Mouse (Mus musculus) hindbrain, embryonic 16.5 days (tissue): ENCODE measurements at regions not wholly inside any gene's neighbourhood (a gene's known extent, or its start where the extent isn't known, plus 50 kb on each side); places are given as distances from the start of the nearest gene placed in this dataset.

Experiments
- ATAC-seq: fragments of 200-750 bp; cut with Nextera tagmentation; 2 replicates; pipeline ENCODE4 v1.8.0; 2017; ENCODE audit warnings: moderate TSS enrichment, moderate library complexity
- H3K27ac ChIP-seq: fragments of 300-500 bp; sonication (generic); 2 replicates; pipeline ENCODE4 v1.5.1; 2014; ENCODE audit warnings: low read depth, mild to moderate bottlenecking, control low read depth, low read length, moderate library complexity
- H3K27me3 ChIP-seq: fragments of 300-500 bp; sonication (generic); replicated peaks from 2 replicates; pipeline ENCODE4 v1.6.1; 2014; ENCODE audit warnings: low read length; ENCODE audit not compliant: control insufficient read depth, insufficient read depth
- H3K36me3 ChIP-seq: fragments of 300-500 bp; sonication (generic); 2 replicates; pipeline ENCODE4 v1.6.1; 2014; ENCODE audit warnings: mild to moderate bottlenecking, low read length, moderate library complexity, mixed read lengths; ENCODE audit not compliant: control insufficient read depth, insufficient read depth
- H3K4me1 ChIP-seq: fragments of 300-500 bp; sonication (generic); 2 replicates; pipeline ENCODE4 v1.6.1; 2014; ENCODE audit warnings: low read depth, low read length; ENCODE audit not compliant: control insufficient read depth, insufficient read depth
- H3K4me2 ChIP-seq: fragments of 300-500 bp; sonication (generic); 2 replicates; pipeline ENCODE4 v1.6.1; 2014; ENCODE audit warnings: mild to moderate bottlenecking, low read length, control low read depth, moderate library complexity
- H3K4me3 ChIP-seq: fragments of 300-500 bp; sonication (generic); 2 replicates; pipeline ENCODE4 v1.5.1; 2014; ENCODE audit warnings: mild to moderate bottlenecking, low read length, control low read depth, moderate library complexity
- H3K9ac ChIP-seq: fragments of 300-500 bp; sonication (generic); 2 replicates; pipeline ENCODE4 v1.6.1; 2014; ENCODE audit warnings: low read depth, mild to moderate bottlenecking, control low read depth, low read length, moderate library complexity
- H3K9me3 ChIP-seq: fragments of 300-500 bp; sonication (generic); 2 replicates; pipeline ENCODE4 v1.6.1; 2014; ENCODE audit warnings: mild to moderate bottlenecking, low read length, moderate library complexity; ENCODE audit not compliant: control insufficient read depth
- WGBS: fragments of 180-500 bp; shearing (Covaris S2); extraction: QIAGEN DNeasy Blood & Tissue Kit; methylation state at CpG from one replicate; pipeline ENCODE4 v1.1.7; 2014; 5-methylcytosine and 5-hydroxymethylcytosine counted together

DNA sequence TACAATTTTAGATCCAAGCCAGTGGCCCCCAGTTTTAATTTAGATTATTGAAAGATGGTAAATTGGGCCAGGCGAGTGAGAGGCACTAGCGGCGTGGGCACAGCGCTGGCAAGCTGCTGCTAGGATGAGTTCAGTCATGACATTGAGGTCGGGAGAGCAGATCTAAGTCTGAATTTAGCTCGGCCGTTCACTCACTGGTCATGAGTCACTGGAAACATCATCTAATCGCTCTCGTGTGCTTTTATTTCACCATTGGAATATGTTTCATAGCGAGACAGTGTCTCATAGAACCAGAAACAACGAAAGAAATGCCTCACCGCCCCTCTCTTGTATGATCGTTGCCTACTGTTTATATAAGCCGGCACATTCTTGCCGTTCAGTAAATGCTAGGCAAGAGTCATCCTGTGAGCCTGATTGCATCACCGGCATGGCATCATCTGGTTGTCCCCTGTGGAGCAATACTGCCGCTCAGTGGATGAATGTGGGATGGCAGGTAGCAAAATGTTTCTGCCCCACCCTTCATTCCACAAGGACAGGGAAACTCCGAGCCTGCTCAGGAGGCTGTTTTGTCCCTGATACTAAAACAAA is 64.3 kb upstream of the Epcam start:
- 13% methylated on average over 18 of the region's 18 CpGs for WGBS
- Histone ChIP-seq H3K27ac (peak overlapping the region; percentile 64), H3K4me3 (peak overlapping the region; percentile 16; the same call in 1 of the 2 replicates)

GRCm38 (mm10) chr17:87583575-87583974 is 52.2 kb upstream of the Epcam start:
- Histone ChIP-seq H3K27me3 (no peaks in the 10 kb centered on the region), H3K4me1 (no peaks in the 10 kb centered on the region), H3K27ac (no peak overlapping the region), H3K4me3 (no peak overlapping the region), H3K9ac (no peak overlapping the region), H3K36me3 (no peaks in the 10 kb centered on the region), H3K4me2 (no peak overlapping the region), H3K9me3 (peaks cover 5% of the 10 kb centered on the region; the same call in 1 of the 2 replicates)
- no peak for ATAC-seq
- 66% methylated on average over 6 of the region's 6 CpGs for WGBS

More for the DNA sequence above, 64.3 kb upstream of the Epcam start:
- H3K9ac ChIP-seq: peak overlapping the region; percentile 42; the same call in 1 of the 2 replicates
- no peaks in the 10 kb centered on the region for H3K36me3 ChIP-seq
- no peaks in the 10 kb centered on the region for H3K27me3 ChIP-seq
- no peaks in the 10 kb centered on the region for H3K9me3 ChIP-seq
- peaks cover 6% of the 10 kb centered on the region for H3K4me1 ChIP-seq
- ATAC-seq: peak; percentile 92
- peak overlapping the region; percentile 54 for H3K4me2 ChIP-seq

DNA sequence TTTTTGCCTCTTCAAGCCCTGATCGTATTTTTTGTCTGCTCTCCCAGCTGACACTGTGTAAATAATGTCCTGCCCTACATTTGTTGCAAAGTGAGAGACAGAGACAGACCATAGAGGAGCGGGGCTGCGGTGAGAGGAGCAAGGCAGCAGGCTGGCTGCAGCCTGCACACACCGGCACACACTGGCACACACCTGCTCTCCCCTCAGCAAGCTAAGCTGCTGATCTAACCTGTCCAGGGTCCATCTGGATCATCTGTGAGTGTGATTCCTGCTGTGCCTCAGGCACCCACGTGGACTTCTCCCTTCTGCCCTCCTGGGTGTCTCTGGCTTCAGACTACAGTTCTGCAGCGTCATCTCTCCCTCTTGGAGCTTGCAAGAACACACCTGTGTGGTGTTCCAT is 50.4 kb upstream of the Epcam start:
- Histone ChIP-seq H3K4me3 (no peak overlapping the region), H3K4me1 (no peaks in the 10 kb centered on the region), H3K9ac (no peak overlapping the region), H3K36me3 (no peaks in the 10 kb centered on the region), H3K27me3 (no peaks in the 10 kb centered on the region), H3K9me3 (peaks cover 5% of the 10 kb centered on the region; the same call in 1 of the 2 replicates), H3K27ac (no peak overlapping the region), H3K4me2 (no peak overlapping the region)
- 55% methylated on average over 6 of the region's 6 CpGs for WGBS
- ATAC-seq: no peak
